ENCODE assay signal across 20 mouse cellular contexts in genomic region chr11:96296997-96297396, GRCm38 (mm10). TPM values are rescaled to one million over a fixed set of nuclear protein-coding genes. Genes with fewer than 3 reads are reported as not detected.
A peak's percentile ranks its signal among the peaks of the same experiment; 100 is the strongest.
DNase-seq lines count a peak whose midpoint lies in the region; ATAC-seq and TF ChIP-seq lines count a peak whose summit lies in the region.
"Had no signal": no experiment of that assay in that cellular context is flagged by ENCODE, and none has a peak within 500 bp of the region (broad histone marks: within the 10 kb centered on the region; RNA-seq: fewer than 3 reads in every experiment).

No protein-coding gene starts in this region.

- WGBS in kidney, embryonic 14.5 days, result 7% methylated on average over 2 of the region's 2 CpGs
- WGBS in hindbrain, embryonic 14.5 days, result 3% methylated on average over 2 of the region's 2 CpGs
- WGBS in intestine, postnatal 0 days, result 42% methylated on average over 2 of the region's 2 CpGs
- 41% methylated on average over 2 of the region's 2 CpGs for WGBS in stomach, embryonic 15.5 days

- peaks cover 38% of the 10 kb centered on the region for H3K4me1 ChIP-seq in kidney, embryonic 14.5 days (ENCODE audit: control insufficient read depth, insufficient read depth, low read length)
- H3K4me1 ChIP-seq in hindbrain, embryonic 14.5 days (replicated peaks; ENCODE audit: control insufficient read depth, insufficient read depth, low read length), result no peaks in the 10 kb centered on the region
- no peaks in the 10 kb centered on the region; the same call in 1 of the 2 replicates for H3K4me1 ChIP-seq in intestine, postnatal 0 days (replicated peaks; ENCODE audit: control insufficient read depth, insufficient read depth, low read length)
- peaks cover 16% of the 10 kb centered on the region for H3K4me1 ChIP-seq in stomach, embryonic 15.5 days

- peaks cover 16% of the 10 kb centered on the region for H3K36me3 ChIP-seq in kidney, embryonic 14.5 days (ENCODE audit: control insufficient read depth, insufficient read depth, low read length)
- H3K36me3 ChIP-seq in hindbrain, embryonic 14.5 days (replicated peaks; ENCODE audit: control insufficient read depth, insufficient read depth), result no peaks in the 10 kb centered on the region
- H3K36me3 ChIP-seq in intestine, postnatal 0 days (ENCODE audit: control insufficient read depth, insufficient read depth), result no peaks in the 10 kb centered on the region
- H3K36me3 ChIP-seq in stomach, embryonic 15.5 days, result no peaks in the 10 kb centered on the region
- H3K36me3 ChIP-seq: embryonic facial prominence, embryonic 13.5 days; heart, embryonic 15.5 days; midbrain, embryonic 13.5 days had no signal

- no peaks in the 10 kb centered on the region for H3K9me3 ChIP-seq in kidney, embryonic 14.5 days (ENCODE audit: control insufficient read depth, low read length)
- no peaks in the 10 kb centered on the region for H3K9me3 ChIP-seq in hindbrain, embryonic 14.5 days (ENCODE audit: control insufficient read depth, low read length)
- H3K9me3 ChIP-seq in intestine, postnatal 0 days (ENCODE audit: control insufficient read depth), result no peaks in the 10 kb centered on the region
- no peaks in the 10 kb centered on the region for H3K9me3 ChIP-seq in stomach, embryonic 15.5 days
- H3K9me3 ChIP-seq: embryonic facial prominence, embryonic 13.5 days; heart, embryonic 15.5 days; midbrain, embryonic 13.5 days had no signal

- no peak for DNase-seq in kidney, adult 9 months
- no peak for DNase-seq in hindbrain, embryonic 14.5 days (ENCODE audit: low spot score)
- no peak for DNase-seq in urinary bladder, postnatal 14 days (ENCODE audit: low spot score)
- no peak for DNase-seq in cerebellum, adult 8-10 months
- DNase-seq: adrenal gland, postnatal 14 days; cerebellum, adult 2 months; gastrocnemius, postnatal 10 days; heart, adult 18-20 months; layer of hippocampus, postnatal 36 days; lung, adult 18-20 months; right cerebral cortex, postnatal 14 days had no signal

- TF ChIP-seq CTCF in intestine, postnatal 0 days (IDR thresholded peaks at IDR 0.05; ENCODE audit: low read depth), result peak; percentile 34

- peak overlapping the region; percentile 100 for H3K27ac ChIP-seq in kidney, embryonic 14.5 days (ENCODE audit: low read depth, low read length)
- H3K27ac ChIP-seq in hindbrain, embryonic 14.5 days, result peak overlapping the region; percentile 85; the same call in 1 of the 2 replicates
- H3K27ac ChIP-seq in intestine, postnatal 0 days (ENCODE audit: low read depth, low read length), result no peak overlapping the region
- peak overlapping the region; percentile 44; the same call in 1 of the 2 replicates for H3K27ac ChIP-seq in stomach, embryonic 15.5 days
- H3K27ac ChIP-seq: embryonic facial prominence, embryonic 13.5 days; heart, embryonic 15.5 days; midbrain, embryonic 13.5 days had no signal

- H3K27me3 ChIP-seq in kidney, embryonic 14.5 days (ENCODE audit: control insufficient read depth, insufficient read depth, low read length), result no peaks in the 10 kb centered on the region
- H3K27me3 ChIP-seq in hindbrain, embryonic 14.5 days (ENCODE audit: control insufficient read depth, insufficient read depth, low read length), result peaks cover 95% of the 10 kb centered on the region
- peaks cover 86% of the 10 kb centered on the region for H3K27me3 ChIP-seq in intestine, postnatal 0 days (replicated peaks; ENCODE audit: control insufficient read depth, insufficient read depth, low read length)
- H3K27me3 ChIP-seq in stomach, embryonic 15.5 days (replicated peaks), result peaks cover 79% of the 10 kb centered on the region

- H3K4me3 ChIP-seq in kidney, embryonic 14.5 days (ENCODE audit: low read length), result peak overlapping the region; percentile 53
- H3K4me3 ChIP-seq in hindbrain, embryonic 14.5 days (replicated peaks; ENCODE audit: low read length), result peak overlapping the region; percentile 48
- no peak overlapping the region for H3K4me3 ChIP-seq in intestine, postnatal 0 days (ENCODE audit: low read depth, low read length)
- H3K4me3 ChIP-seq in stomach, embryonic 15.5 days (replicated peaks), result no peak overlapping the region
- H3K4me3 ChIP-seq: embryonic facial prominence, embryonic 13.5 days; heart, embryonic 15.5 days; midbrain, embryonic 13.5 days; myocyte had no signal

- H3K4me2 ChIP-seq in kidney, embryonic 14.5 days (replicated peaks; ENCODE audit: low read depth, low read length), result peak overlapping the region; percentile 95
- peak overlapping the region; percentile 77 for H3K4me2 ChIP-seq in hindbrain, embryonic 14.5 days (replicated peaks)
- H3K4me2 ChIP-seq in intestine, postnatal 0 days (replicated peaks; ENCODE audit: low read depth), result peak overlapping the region; percentile 6; the same call in 1 of the 2 replicates
- peak overlapping the region; percentile 8; the same call in 1 of the 2 replicates for H3K4me2 ChIP-seq in stomach, embryonic 15.5 days
- H3K4me2 ChIP-seq: embryonic facial prominence, embryonic 13.5 days; heart, embryonic 15.5 days; midbrain, embryonic 13.5 days had no signal

- no peak for ATAC-seq in kidney, embryonic 14.5 days (ENCODE audit: low FRiP score, low TSS enrichment)
- no peak for ATAC-seq in hindbrain, embryonic 14.5 days (ENCODE audit: low FRiP score)
- ATAC-seq in intestine, postnatal 0 days, result no peak
- ATAC-seq in stomach, embryonic 15.5 days (ENCODE audit: insufficient read depth, low FRiP score, low read depth), result no peak
- ATAC-seq: midbrain, embryonic 13.5 days had no signal

- H3K9ac ChIP-seq in kidney, embryonic 14.5 days (ENCODE audit: low read depth, low read length), result peak overlapping the region; percentile 99
- H3K9ac ChIP-seq in hindbrain, embryonic 14.5 days, result peak overlapping the region; percentile 97
- no peak overlapping the region for H3K9ac ChIP-seq in intestine, postnatal 0 days (ENCODE audit: low read depth, low read length)
- H3K9ac ChIP-seq in stomach, embryonic 15.5 days, result no peak overlapping the region
- H3K9ac ChIP-seq: embryonic facial prominence, embryonic 13.5 days; heart, embryonic 15.5 days; midbrain, embryonic 13.5 days had no signal

RNA-seq across cellular contexts. Expression of gene Hoxb6, which starts 4.7 kb away (rescaled TPM):
- 44.1 and 53.1 TPM in 2 replicates for polyA plus RNA-seq in kidney, embryonic 14.5 days (2014; fragmentation: Nextera tagmentation; extraction: Ambion mirVana)
- polyA plus RNA-seq in hindbrain, embryonic 14.5 days (2014; fragmentation: Nextera tagmentation; extraction: Ambion mirVana), result 71.4 and 90.1 TPM in 2 replicates
- polyA plus RNA-seq in intestine, postnatal 0 days (2015; fragmentation: Nextera tagmentation; extraction: Ambion mirVana), result 5.7 and 6.4 TPM in 2 replicates
- 7.5 and 10.7 TPM in 2 replicates for polyA plus RNA-seq in stomach, embryonic 15.5 days (2015; fragmentation: Nextera tagmentation; extraction: Ambion mirVana)
- polyA plus RNA-seq: midbrain, embryonic 13.5 days; myocyte had no signal

RNA-seq across cellular contexts. Expression of gene Hoxb5, which starts 6.1 kb away (rescaled TPM):
- 22.1 and 24.3 TPM in 2 replicates for polyA plus RNA-seq in kidney, embryonic 14.5 days (2014; fragmentation: Nextera tagmentation; extraction: Ambion mirVana)
- polyA plus RNA-seq in hindbrain, embryonic 14.5 days (2014; fragmentation: Nextera tagmentation; extraction: Ambion mirVana), result 140 and 157 TPM in 2 replicates
- 14.7 and 15.8 TPM in 2 replicates for polyA plus RNA-seq in intestine, postnatal 0 days (2015; fragmentation: Nextera tagmentation; extraction: Ambion mirVana)
- polyA plus RNA-seq in stomach, embryonic 15.5 days (2015; fragmentation: Nextera tagmentation; extraction: Ambion mirVana), result 17.6 and 17.9 TPM in 2 replicates
- polyA plus RNA-seq: C2C12, myocyte had no signal

RNA-seq across cellular contexts. Expression of gene Hoxb7, which starts 10.6 kb away (rescaled TPM):
- polyA plus RNA-seq in kidney, embryonic 14.5 days (2014; fragmentation: Nextera tagmentation; extraction: Ambion mirVana), result 58.6 and 61.9 TPM in 2 replicates
- 40.8 and 45.6 TPM in 2 replicates for polyA plus RNA-seq in hindbrain, embryonic 14.5 days (2014; fragmentation: Nextera tagmentation; extraction: Ambion mirVana)
- polyA plus RNA-seq in intestine, postnatal 0 days (2015; fragmentation: Nextera tagmentation; extraction: Ambion mirVana), result 7.6 and 8.5 TPM in 2 replicates
- 7.0 and 9.1 TPM in 2 replicates for polyA plus RNA-seq in stomach, embryonic 15.5 days (2015; fragmentation: Nextera tagmentation; extraction: Ambion mirVana)
- polyA plus RNA-seq: cerebellum, adult 2 months; midbrain, embryonic 13.5 days; testis, adult 2 months had no signal

RNA-seq across cellular contexts. Expression of gene Hoxb8, which starts 15.3 kb away (rescaled TPM):
- polyA plus RNA-seq in kidney, embryonic 14.5 days (2014; fragmentation: Nextera tagmentation; extraction: Ambion mirVana), result 12.7 and 18.6 TPM in 2 replicates
- polyA plus RNA-seq in hindbrain, embryonic 14.5 days (2014; fragmentation: Nextera tagmentation; extraction: Ambion mirVana), result 41.2 and 50.6 TPM in 2 replicates
- 1.0 and 1.1 TPM in 2 replicates for polyA plus RNA-seq in intestine, postnatal 0 days (2015; fragmentation: Nextera tagmentation; extraction: Ambion mirVana)
- polyA plus RNA-seq in stomach, embryonic 15.5 days (2015; fragmentation: Nextera tagmentation; extraction: Ambion mirVana), result 1.1 and 1.9 TPM in 2 replicates
- polyA plus RNA-seq: heart, embryonic 15.5 days; midbrain, embryonic 13.5 days had no signal

RNA-seq across cellular contexts. Expression of gene Hoxb4, which starts 21.1 kb away (rescaled TPM):
- polyA plus RNA-seq in kidney, embryonic 14.5 days (2014; fragmentation: Nextera tagmentation; extraction: Ambion mirVana), result 4.2 and 8.6 TPM in 2 replicates
- polyA plus RNA-seq in hindbrain, embryonic 14.5 days (2014; fragmentation: Nextera tagmentation; extraction: Ambion mirVana), result 4.0 and 5.4 TPM in 2 replicates
- polyA plus RNA-seq in intestine, postnatal 0 days (2015; fragmentation: Nextera tagmentation; extraction: Ambion mirVana), result 1.1 and 1.5 TPM in 2 replicates
- polyA plus RNA-seq in stomach, embryonic 15.5 days (2015; fragmentation: Nextera tagmentation; extraction: Ambion mirVana), result 3.4 and 3.6 TPM in 2 replicates
- polyA plus RNA-seq: midbrain, embryonic 13.5 days; myocyte had no signal

Comparison
In these comparisons a context has a peak if more than half of its experiments do, and no peak if none do; other contexts are left out.
1. H3K4me2 ChIP-seq: peak in every context shown above with its lines; median percentile 95 in kidney, embryonic 14.5 days; 77 in hindbrain, embryonic 14.5 days; 8 in stomach, embryonic 15.5 days; 6 in intestine, postnatal 0 days.
2. H3K4me3 ChIP-seq: peak in kidney, embryonic 14.5 days (single experiment) and hindbrain, embryonic 14.5 days (single experiment); none in intestine, postnatal 0 days (single experiment) and stomach, embryonic 15.5 days (single experiment).
3. H3K9ac ChIP-seq: peak in kidney, embryonic 14.5 days (single experiment) and hindbrain, embryonic 14.5 days (single experiment); none in intestine, postnatal 0 days (single experiment) and stomach, embryonic 15.5 days (single experiment).